Mouse (Mus musculus) MEL (cell line): ENCODE measurements around the gene Sec63.

ENCODE experiments used
- CTCF ChIP-seq, 3 experiments: IDR thresholded peaks in 2 of 3; conservative IDR thresholded peaks in 1 of 3; 2 replicates each; pipeline ENCODE4 v1.5.1; 2011 to 2012; ENCODE audit warnings: low read length in 3 of 3, low read depth in 2 of 3, mild to moderate bottlenecking in 2 of 3, improper control_type of control experiment in 1 of 3, inconsistent platforms in 1 of 3, mixed read lengths in 1 of 3, moderate library complexity in 1 of 3; ENCODE audit not compliant: control insufficient read depth in 1 of 3, insufficient read depth in 1 of 3, poor library complexity in 1 of 3, severe bottlenecking in 1 of 3
- E2F4 ChIP-seq: IDR thresholded peaks from 2 replicates; pipeline ENCODE4 v1.6.1; 2011; ENCODE audit warnings: low read depth, low read length, improper control_type of control experiment, borderline replicate concordance
- SMC3 ChIP-seq: IDR thresholded peaks from 2 replicates; pipeline ENCODE4 v1.6.1; 2011; ENCODE audit warnings: low read depth, low read length, improper control_type of control experiment

- no peak for TF ChIP-seq E2F4
- no peak for TF ChIP-seq SMC3
- no peak for TF ChIP-seq CTCF (IDR thresholded peaks at IDR 0.05 in 2 of 3, conservative IDR thresholded peaks at IDR 0.05 in 1 of 3; ENCODE audit: control insufficient read depth in 1 of 3, insufficient read depth in 1 of 3, low read depth in 2 of 3, low read length in 3 of 3, poor library complexity in 1 of 3, severe bottlenecking in 1 of 3)
Observed at GRCm38 (mm10) chr10:42830007-42830406, 68.7 kb downstream of the Sec63 start.
